Mouse (Mus musculus): ENCODE measurements at regions not wholly inside any gene's neighbourhood (a gene's known extent, or its start where the extent isn't known, plus 50 kb on each side); places are given as distances from the start of the nearest gene placed in this dataset.
A peak's percentile ranks its signal among the peaks of the same experiment; 100 is the strongest.

- DNase-seq (ENCODE audit: low spot score in 2 of 2) = peak; percentile 1 to 6
Measured at GRCm38 (mm10) chr6:13523463-13524202, 84.3 kb downstream of the Tmem168 start.

- DNase-seq (ENCODE audit: low spot score in 2 of 2) = no peak
Measured at GRCm38 (mm10) chr6:13514126-13514525, 93.8 kb downstream of the Tmem168 start.

- no peak for DNase-seq (ENCODE audit: low spot score in 2 of 2)
Measured at GRCm38 (mm10) chr6:13476493-13477129, 131.3 kb downstream of the Tmem168 start.

GRCm38 (mm10) chr6:13449160-13449787 is 158.6 kb downstream of the Tmem168 start:
- DNase-seq (ENCODE audit: low spot score in 2 of 2) = no peak

- DNase-seq (ENCODE audit: low spot score in 2 of 2) = no peak
Measured at GRCm38 (mm10) chr6:13413768-13414167, 189.0 kb upstream of the Vwde start.

- no peak for DNase-seq (ENCODE audit: low spot score in 2 of 2)
Measured at GRCm38 (mm10) chr6:13413092-13413491, 188.3 kb upstream of the Vwde start.

- no peak for DNase-seq (ENCODE audit: low spot score in 2 of 2)
Measured at GRCm38 (mm10) chr6:13384469-13384868, 159.7 kb upstream of the Vwde start.

GRCm38 (mm10) chr6:13383211-13383610 is 158.4 kb upstream of the Vwde start:
- DNase-seq (ENCODE audit: low spot score in 2 of 2) = no peak

- no peak for DNase-seq (ENCODE audit: low spot score in 2 of 2)
Measured at GRCm38 (mm10) chr6:13380819-13381218, 156.1 kb upstream of the Vwde start.

GRCm38 (mm10) chr6:13379727-13380126 is 155.0 kb upstream of the Vwde start:
- no peak for DNase-seq (ENCODE audit: low spot score in 2 of 2)

GRCm38 (mm10) chr6:13373896-13374295 is 149.1 kb upstream of the Vwde start:
- no peak for DNase-seq (ENCODE audit: low spot score in 2 of 2)

- DNase-seq (ENCODE audit: low spot score in 2 of 2) = no peak
Measured at GRCm38 (mm10) chr6:13369709-13370296, 145.0 kb upstream of the Vwde start.

Measured in spleen, postnatal 36 days (tissue).